Mouse (Mus musculus): ENCODE measurements at regions not wholly inside any gene's neighbourhood (a gene's known extent, or its start where the extent isn't known, plus 50 kb on each side); places are given as distances from the start of the nearest gene placed in this dataset.

DNA sequence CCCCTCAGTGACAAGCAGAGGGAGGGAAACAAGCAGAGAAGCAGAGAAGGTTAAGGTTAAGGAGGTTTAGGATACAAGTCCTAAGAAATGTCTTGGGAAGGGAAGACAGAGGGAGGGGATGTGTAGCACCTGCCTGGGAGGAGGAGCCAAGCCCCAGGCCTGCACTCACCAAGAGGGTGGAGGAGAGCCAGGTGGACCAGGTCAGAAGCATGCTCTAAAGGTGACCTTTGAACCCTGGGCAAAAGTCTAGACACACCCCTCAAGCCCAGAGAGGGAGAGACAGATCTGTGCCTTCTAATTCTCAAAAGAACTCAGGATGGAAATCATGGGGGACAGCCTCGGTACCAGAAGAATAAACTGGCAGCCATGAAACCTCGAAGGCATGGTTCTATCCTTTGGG lies 54.4 kb upstream of the Calm2 start:
- DNase-seq (ENCODE audit: low spot score), result no peak

DNA sequence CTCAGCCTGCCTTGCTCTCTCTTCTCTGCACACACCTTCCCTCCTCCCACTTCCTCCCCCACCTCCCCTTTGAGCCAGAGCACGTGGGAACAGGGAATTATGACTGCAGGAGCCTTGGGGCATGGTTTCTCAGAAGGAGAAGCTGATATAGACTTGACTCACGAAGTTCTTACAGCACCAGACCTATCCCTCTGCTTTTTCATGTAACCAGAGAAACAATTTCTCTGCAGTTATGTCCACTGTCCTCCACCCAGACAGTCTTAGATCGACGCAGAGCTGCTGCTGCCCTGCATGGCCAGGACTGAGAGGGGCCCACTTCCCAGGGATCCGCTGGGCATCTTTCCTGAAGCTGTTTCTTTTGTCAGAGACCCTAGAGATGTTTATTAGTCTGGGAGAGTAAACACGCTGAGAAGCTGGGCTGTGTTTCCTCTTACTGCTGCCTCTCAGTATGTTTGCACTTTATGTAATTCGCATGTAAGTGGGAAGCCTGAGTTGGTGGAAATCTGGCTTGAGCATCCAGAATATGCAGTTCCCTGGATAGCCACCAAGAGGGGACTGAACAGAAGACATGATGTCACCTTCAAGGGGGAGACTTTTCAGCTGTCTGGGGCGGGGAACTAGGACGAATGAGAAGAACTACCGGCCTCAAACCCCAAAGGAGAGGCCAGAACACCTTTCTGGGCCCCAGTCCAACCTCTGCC lies 55.1 kb upstream of the Calm2 start:
- DNase-seq (ENCODE audit: low spot score), result no peak

DNA sequence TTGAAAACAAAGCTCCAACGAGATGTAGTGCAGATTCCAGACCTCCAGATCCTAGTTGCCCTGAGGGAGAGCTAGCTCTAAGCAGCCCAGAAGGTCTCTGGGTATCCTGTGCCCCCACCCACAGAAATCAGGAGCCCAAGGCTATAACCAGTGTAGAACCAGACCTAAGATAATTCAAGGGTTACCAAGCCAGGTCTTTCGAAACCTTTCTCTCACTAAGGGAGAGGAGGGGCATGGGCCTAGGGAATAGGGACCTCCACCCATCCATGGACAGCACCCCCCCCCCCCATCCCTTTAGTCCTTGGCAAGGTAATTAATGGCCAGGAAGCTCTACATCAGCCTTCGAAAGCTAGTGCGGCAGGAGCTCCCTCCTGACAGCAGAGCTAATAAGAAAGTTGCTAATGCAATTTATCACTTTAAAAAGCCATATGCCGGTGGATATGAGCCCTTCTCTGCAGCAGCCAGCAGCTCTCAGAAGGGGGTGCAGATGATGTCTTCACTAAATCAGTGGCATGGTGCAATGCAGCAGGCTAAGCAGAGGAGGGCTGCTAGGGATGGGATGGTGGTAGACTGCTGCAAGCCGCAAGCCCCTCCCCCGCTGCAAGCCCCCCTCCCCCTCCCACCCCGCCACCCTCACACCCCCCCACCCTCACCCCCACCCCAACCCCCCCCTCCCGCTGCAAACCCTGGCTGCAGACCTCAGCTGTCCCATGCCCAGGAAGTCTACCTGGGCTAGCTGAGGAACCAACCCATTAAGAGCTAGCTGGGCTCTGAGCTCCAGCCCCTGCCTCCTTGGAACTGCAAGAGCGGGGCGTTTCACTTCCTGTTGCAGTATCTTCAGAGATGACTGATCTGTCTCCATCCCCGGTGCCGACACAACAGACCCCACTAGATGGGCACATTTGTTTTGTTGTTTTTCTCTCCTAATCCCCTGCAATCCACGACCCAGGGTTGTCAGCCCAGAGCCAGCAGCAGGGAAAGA lies 55.9 kb upstream of the Calm2 start:
- no peak for DNase-seq (ENCODE audit: low spot score)

DNA sequence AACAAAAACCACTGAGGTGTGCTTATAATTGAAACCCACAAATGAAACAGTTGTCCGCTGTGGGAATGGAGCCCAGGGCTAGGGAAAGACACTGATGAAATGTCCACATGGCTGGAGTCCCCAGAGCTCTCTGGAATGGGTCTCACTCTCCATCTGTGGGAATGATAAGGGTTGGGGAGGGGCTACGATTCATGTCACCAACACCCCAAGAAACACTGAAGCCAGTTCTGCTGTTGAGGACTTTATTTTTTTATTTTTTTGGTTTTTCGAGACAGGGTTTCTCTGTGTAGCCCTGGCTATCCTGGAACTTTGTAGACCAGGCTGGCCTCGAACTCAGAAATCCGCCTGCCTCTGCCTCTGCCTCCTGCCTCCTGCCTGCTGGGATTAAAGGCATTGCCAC lies 56.8 kb upstream of the Calm2 start:
- DNase-seq (ENCODE audit: low spot score), result no peak

DNA sequence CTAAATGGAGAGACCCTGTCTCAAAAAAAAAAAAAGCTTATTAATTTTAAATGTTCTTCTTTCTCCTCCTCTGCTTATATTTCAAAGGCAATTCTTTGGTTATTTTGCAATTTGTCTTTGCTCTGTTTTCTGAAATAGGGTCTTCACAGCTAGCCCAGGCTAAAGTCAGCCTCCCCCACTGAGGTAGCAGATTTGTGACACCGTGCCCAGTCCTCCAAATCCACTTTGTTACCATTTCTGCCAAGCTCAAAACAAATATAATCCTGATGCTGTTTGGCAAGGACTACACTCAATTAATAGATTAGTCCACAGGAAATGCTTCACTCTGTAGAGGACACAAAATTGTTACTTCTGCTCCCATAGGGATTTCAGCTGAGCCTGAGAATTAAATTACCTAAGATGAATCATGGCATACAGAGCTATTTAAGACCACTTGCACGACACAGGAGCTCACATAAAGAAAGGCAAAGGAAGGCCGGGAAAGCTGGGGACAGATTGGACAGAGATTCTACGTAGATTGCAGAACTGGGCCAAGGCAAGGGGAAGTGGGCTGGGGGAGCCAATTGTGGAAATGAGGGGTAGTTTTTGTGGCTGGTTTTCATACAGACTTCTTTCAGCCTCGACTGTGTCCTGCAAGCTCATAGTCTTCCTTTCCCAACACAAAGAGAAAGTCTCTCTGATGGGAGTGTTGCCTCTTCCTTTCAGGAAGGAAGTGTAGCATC lies 58.4 kb upstream of the Calm2 start:
- no peak for DNase-seq (ENCODE audit: low spot score)

DNA sequence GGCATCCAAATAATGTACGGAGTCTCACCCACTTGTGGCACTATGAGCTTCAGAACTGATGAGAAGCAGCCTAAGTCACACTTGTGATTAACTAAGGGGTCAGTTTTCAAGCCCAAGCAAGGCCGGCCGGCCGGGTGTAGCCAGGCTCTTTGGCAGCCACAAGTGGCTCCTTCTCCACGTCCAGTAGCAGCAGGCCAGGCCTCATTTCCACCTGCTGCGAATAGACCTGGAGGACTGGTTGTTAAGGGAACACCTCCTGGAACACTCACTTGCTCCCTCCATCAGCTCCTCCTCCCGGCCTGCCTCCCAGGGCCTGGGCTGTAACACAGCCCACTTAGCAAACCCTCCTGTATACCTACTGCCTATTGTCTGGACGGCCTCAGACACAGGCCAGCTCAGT lies 61.1 kb upstream of the Calm2 start:
- no peak for DNase-seq (ENCODE audit: low spot score)

DNA sequence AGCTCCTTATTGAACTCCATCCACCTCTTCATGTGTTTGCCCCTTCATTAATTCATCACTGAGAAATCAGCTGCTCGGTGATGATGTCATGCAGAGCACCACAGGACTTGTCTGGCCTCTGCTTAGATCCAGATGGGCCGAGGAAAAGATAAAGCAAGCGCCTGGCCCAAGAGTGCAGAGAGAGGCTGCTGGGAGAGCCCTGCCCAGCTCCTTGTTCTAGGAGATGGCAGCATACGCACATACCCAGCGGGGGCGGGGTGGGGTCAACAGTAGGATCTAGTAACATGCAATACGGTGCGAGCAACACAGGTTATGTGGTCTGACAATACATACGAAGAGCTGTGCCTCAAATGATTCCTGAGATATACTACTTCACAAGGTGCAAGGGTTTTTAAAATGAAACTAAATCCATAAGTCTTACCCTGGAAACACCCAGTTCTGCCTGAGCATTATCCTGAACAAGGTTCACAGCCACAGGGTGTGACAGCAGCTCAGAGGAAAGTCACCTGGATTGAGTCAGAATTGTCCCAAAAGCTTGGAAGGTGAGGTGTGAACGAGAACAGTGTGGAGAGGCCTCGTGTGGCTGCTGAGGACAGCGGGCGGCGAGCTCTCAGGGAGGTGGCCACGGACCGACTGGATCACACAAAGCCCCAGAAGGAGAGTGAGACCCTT lies 62.0 kb upstream of the Calm2 start:
- DNase-seq (ENCODE audit: low spot score), result no peak

DNA sequence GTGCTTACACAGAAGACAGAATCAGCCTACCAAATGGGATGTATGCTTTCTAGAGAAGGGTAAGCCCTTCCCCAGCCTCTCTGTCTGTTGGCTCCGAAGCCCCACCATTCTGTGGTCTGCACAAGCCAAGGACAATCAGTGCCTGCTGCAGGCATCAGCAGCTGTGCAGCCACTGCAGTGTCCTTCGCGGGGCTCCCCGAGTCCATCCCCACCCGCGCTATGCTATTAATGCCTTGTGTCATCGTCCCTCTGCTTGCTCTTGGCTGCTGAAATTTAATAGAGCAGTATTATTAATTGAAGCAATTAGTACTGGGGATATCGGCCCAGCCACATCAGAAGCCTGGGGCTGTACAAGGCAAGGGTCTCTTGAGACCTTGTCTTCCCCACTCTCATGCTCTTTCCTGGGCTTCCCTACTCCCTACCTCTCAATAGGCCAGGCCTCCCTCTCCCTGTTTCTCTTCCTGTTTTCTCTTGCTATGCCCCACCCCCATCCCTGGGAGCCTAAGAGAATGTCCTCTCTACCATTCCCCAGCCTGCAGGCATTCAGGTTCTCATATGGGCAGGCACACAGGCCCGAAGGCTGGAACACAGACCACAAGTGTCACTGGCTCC lies 65.4 kb upstream of the Calm2 start:
- no peak for DNase-seq (ENCODE audit: low spot score)

DNA sequence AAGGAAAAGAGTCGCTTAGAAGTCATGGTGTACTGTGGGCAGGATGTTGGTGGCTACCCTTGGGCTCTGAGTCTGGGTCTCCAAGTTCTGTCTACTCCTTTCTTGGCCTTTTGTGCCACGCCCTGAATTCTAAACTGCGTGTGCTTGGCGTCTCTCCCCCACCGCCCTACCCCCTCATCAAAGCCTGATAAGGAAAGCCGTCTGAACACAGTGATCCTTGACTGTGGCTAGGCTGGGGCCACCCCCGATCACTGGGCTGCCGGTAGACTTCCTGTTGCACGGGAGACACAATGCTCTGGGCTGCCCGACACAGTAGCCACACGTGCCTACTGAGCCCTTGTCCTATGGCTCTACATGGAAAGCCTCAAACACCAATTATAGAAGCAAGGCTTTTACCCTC lies 67.1 kb upstream of the Calm2 start:
- DNase-seq (ENCODE audit: low spot score), result no peak

DNA sequence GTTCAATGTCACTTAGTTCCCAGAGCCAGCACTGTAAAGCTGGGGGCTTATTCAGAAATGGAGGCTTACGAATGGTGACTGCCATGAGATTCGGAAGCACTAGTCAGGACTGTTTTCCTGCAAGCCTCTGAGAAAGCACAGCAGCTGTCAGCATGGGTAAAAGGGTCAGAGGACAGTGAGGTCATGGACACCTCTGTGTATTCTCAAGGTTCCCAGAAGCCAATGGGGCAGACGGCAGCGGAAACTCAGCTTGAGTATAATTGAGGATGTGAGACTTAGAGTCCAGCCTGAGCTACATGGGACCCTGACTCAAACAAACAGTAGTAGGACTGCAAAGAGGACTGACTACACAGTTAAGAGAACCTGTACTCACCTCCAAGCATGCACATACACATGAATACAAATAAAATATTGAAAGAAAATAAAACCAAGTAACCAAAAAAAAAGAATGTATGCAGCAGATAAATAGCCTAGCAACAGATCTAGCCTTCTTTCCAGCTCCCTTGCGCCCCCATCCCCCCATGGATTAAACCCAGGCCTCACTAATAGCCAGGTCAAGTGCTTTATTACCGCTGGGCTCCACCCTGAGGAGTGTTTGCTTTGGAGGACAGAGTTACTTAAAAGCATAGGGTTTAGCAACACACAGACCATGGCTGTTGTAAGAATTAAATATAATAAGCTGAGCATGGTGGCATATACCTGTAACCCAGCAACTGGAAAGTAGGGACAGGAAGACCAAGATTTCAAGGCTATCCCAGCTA lies 67.8 kb upstream of the Calm2 start:
- no peak for DNase-seq (ENCODE audit: low spot score)

DNA sequence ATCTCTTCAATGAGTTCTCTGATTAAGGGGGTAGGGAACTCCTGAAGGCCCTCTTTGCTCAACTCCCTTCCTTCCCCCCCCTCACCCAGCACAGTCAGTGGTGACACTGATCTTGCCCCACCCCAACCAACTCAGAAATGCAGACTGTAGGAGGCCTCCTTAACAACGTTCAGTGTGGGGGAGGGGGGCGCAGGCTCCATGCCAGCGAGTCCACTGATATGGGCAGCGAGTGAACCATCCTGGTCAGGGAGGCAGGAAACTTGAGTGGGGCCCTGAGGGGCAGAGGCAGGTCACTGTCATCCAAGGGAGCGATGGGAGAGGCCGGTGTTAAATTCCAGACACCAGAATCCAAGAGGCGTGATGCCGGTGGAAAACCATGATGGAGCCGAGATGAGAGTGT lies 70.5 kb upstream of the Calm2 start:
- DNase-seq (ENCODE audit: low spot score), result no peak

DNA sequence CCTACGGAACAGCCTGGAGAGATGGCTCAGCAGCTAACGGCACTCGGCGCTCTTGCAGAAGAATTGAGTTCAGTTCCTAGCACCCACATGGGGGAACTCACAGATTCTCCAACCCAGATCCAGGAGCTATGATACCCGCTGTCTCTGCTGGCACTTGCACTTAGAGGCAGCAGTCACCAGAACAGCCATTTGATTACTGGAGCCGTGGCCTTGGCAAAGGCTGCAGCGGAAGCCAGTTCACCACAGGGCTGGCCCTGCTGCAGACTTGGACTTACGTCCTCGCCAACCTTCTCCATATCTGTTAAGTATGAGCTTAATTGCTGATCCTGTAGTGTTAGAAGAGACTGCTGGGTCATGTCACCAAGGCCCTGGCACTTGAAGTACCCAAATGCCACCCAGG lies 72.7 kb upstream of the Calm2 start:
- no peak for DNase-seq (ENCODE audit: low spot score)

DNA sequence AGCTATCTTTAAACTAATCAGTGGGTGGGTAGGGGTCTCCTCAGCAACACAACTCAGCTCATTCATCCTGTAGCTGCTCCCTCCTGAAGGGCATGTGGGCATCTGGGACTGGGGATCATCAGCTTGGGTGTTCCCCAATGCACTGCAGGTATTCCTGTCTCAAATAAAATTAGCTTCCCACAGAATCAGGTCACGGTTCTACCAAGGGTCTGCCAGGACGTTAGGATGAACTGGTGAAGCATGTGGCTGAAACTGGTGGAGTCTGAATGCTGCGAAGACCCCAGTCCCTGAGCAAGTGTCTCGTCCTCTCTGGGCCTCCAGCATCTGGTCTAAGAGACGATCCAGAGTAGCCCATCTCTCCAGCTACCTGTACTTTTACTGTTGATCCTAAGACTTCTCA lies 74.1 kb upstream of the Calm2 start:
- DNase-seq (ENCODE audit: low spot score), result no peak

DNA sequence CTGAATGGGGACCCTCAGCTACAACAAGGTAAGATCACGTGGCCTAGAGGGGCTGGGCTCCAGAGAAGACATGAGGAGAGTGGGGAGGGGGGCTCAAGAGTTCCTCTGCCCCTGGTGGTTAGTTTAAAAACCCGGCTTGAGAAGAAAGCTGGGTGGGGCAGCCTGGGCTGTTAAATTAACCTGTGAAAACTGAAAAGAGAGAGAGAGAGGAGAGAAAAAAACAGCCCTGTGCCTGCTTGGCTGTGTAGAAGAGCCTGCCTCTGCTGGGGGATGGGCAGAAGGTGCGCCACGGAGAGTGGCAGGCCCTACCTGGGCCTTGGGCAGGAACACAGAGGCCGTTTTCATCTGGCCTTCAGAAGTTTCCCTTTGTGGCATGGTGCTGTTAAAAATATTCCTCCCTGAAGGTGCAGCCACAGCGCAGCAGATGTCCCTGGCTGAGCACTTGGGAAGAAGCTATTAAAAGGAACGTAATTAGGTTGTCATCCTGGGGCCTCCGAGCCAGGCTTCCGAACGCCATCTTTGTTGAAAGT lies 75.0 kb upstream of the Calm2 start:
- no peak for DNase-seq (ENCODE audit: low spot score)

DNA sequence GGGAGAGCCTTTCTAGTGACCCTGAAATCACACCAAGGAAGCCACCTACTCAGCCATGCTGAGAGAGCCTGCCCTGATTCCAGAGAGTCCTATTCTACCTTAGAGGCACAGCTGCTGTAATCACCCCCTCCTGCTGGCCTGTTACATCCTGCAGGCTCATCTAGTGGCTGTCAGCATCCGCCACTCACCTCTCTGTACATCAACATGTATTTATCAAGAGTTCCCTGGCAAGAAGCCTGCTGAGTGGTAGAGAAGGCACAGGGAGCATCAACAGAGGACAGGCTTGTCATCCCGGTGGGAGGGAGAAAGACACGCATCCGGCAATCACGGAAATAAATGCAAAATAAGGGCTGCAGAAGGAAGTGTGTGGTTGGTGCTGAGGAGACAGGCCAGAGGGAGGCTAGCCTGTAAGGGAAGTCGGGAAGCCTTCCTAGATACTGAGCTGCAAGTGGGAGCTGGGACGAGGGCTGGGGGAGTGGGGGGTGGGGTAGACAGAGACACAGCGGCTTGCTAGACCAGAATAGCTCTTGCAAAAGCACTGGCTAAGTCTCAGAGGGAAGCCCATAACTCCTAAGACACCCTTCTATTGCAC lies 75.9 kb upstream of the Calm2 start:
- DNase-seq (ENCODE audit: low spot score), result no peak

DNA sequence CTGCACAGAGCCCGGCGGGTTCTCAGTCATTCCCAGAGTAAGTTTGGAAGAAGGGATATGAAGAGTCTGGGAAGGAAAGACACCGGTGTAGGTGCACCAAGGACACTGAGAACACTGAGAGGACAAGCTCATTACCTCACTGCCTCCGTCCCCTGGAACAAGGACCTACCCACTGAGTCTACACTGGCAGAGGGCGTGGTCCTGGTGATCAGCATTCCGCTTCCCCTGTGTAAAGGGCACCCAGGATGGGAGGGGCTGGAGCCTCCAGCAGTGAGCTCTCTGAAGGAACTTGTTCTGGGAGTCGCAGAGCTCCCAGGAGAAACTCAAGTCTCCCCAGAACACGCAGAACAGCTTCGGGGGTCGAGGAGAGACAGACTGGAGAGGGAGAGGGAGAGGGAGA lies 76.9 kb upstream of the Calm2 start:
- peak; percentile 41 for DNase-seq (ENCODE audit: low spot score)

DNA sequence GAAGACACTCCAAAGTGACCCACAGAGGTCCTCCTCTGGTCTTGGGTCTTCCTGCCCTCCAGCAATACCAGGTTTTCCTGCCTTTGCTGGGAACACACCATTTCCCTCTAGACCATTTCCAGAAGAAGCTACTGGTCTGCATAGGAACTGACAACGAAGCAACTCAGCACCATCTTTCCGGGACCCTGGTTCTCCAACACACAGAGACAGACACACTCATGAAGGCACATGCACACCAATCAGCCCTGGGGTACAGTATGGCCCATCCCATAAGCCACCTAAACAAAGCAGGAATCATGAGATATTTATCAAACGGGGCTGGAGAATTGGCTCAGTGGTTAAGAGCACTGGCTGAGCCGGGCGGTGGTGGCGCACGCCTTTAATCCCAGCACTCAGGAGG lies 80.4 kb upstream of the Calm2 start:
- DNase-seq (ENCODE audit: low spot score), result no peak

DNA sequence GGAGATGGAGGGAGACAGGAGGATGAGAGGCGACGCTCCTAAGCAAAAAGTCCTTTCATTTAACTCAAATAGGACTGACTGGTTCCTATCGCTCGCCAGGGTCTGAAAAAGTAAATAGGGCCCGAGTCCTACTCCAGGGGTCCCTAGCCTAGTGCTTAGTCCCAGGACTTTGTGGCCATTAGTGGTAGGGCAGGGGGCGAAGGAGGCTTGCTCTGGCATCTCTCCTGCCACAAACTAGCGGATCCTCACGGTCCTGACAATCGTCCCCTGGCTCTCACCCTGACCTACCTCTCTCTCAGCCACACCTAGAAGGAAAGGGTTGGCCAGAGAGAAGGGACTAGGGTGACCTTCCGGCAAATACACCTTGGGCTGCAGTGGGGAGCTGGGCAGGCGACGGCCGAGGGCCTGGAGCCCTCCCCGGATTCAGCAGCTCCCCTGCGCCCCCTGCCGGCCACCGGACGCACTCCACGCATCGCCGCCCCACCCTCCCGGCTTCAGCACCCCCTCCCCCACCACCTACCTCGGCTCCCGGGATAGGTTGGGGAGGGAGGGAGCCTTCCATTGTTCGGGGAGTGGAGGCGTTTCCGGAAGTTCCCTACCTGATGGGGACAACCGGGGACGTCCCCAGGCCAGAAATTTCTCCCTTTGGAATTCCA lies 83.6 kb upstream of the Calm2 start:
- peak; percentile 93 for DNase-seq (ENCODE audit: low spot score)

DNA sequence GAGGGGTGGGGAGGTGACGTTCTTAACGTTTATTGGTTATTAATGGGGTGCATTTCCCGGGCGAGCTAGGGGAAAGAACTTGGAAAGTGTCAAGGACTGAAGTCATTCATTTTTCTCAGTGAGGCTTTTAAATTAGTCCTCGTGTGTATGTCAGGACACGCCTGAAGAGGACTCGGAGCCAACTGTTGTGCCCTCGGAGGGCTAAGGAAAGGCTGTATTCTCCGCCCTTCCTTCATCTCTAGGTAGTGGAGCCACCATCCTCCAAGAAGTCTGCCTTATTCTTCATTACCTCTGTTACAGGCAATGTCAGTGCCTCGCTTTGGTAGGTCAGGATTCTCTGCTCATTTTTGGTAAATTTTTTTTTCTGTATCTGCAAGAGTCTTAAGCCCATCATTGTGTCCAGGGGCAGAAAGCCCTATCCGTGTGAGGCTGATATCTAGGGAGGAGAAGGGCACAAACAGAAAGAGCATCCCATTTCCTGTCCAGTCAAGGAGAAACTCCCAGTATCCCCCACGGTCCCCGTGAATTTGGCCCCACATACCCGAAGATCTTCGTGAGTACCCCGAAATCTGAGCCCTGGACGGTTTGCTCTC lies 84.2 kb upstream of the Calm2 start:
- DNase-seq (ENCODE audit: low spot score), result no peak
